Mouse (Mus musculus): ENCODE results near the gene Myo1e.

DNA sequence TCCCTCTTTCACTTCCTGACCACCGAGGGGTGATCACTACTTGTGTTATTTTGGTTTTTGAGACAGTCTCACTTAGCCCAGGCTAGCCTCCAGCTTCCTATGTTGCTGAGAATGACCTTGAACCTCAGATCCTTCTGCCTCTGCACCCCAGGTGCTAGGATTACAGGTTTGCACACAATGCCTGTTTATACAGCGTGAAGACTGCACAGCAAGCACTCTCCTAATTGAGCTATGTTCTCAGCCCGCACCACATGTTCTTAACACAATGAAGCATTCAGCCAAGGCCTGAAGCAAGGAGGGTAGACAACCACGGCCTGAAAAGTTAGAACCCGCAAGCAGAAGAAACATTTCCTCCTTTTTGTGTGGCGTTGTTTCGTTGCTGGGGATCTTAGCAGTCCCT, 24.5 kb upstream of the Myo1e start:
- TF ChIP-seq POLR2A (IDR thresholded peaks at IDR 0.05; ENCODE audit: borderline replicate concordance, low read depth, low read length) (no peak), CTCF (IDR thresholded peaks at IDR 0.05; ENCODE audit: low read depth, low read length) (no peak)

All from bone marrow macrophage, adult 2 months (primary cell).